Mouse (Mus musculus) forebrain, embryonic 13.5 days (tissue): ENCODE data around the gene March11. TPM values are rescaled to one million over a fixed set of nuclear protein-coding genes. Genes with fewer than 3 reads are reported as not detected.

Source experiments
- ATAC-seq: fragments of 200-750 bp; cut with Nextera tagmentation; 2 replicates; pipeline ENCODE4 v1.8.0; 2017
- H3K27ac ChIP-seq: fragments of 300-500 bp; sonication (generic); 2 replicates; pipeline ENCODE4 v1.5.1; 2015; ENCODE audit warnings: inconsistent platforms, mild to moderate bottlenecking, moderate library complexity
- H3K27me3 ChIP-seq: fragments of 300-500 bp; sonication (generic); 2 replicates; pipeline ENCODE4 v1.6.1; 2015; ENCODE audit warnings: mild to moderate bottlenecking, inconsistent platforms
- H3K36me3 ChIP-seq: fragments of 300-500 bp; sonication (generic); 2 replicates; pipeline ENCODE4 v1.6.1; 2015; ENCODE audit warnings: mild to moderate bottlenecking, inconsistent platforms; ENCODE audit not compliant: poor library complexity, severe bottlenecking
- H3K4me1 ChIP-seq: fragments of 300-500 bp; sonication (generic); 2 replicates; pipeline ENCODE4 v1.6.1; 2015; ENCODE audit warnings: inconsistent platforms
- H3K4me2 ChIP-seq: fragments of 300-500 bp; sonication (generic); 2 replicates; pipeline ENCODE4 v1.6.1; 2015; ENCODE audit warnings: inconsistent platforms, mild to moderate bottlenecking, moderate library complexity
- H3K4me3 ChIP-seq: fragments of 300-500 bp; sonication (generic); 2 replicates; pipeline ENCODE4 v1.5.1; 2015; ENCODE audit warnings: mild to moderate bottlenecking, inconsistent platforms
- H3K9ac ChIP-seq: fragments of 300-500 bp; sonication (generic); 2 replicates; pipeline ENCODE4 v1.6.1; 2015; ENCODE audit warnings: mild to moderate bottlenecking, inconsistent platforms
- H3K9me3 ChIP-seq: fragments of 300-500 bp; sonication (generic); replicated peaks from 2 replicates; pipeline ENCODE4 v1.6.1; 2016; ENCODE audit warnings: inconsistent platforms
- WGBS: fragments of 180-500 bp; shearing (Covaris S2); methylation state at CpG from one replicate; pipeline ENCODE4 v1.1.7; 2015; 5-methylcytosine and 5-hydroxymethylcytosine counted together
- polyA plus RNA-seq: library from polyadenylated mRNA; unstranded; fragments of >200 nt; fragmentation: Nextera tagmentation; extraction: Ambion mirVana; gene quantifications from 2 replicates; pipeline ENCODE4 v1.2.1, GENCODE M21; 2015

Gene March11
- polyA plus RNA-seq, 1 experiment from 2014 or later = 2.3 TPM

DNA sequence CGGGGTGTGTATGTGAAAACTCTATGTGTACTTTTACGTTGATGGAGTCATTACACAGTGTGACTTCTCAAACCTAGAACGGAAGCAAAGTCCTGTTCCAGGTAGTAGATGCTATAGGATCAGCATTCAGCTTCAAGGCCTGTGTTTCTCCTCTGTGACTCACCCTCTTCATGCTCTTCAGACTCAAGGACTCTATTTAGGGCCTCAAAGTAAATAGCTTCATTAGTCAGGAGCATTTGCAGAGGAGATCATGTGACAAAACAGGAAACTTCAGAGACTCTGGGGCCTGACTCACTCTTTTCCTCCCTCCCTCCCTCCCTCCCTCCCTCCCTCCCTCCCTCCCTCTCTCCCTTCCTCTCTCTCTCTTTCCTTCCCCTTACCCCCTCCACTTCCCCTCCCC, 66.1 kb downstream of the March11 start:
- Histone ChIP-seq H3K9me3 (no peaks in the 10 kb centered on the region), H3K27ac (no peak overlapping the region), H3K4me2 (no peak overlapping the region), H3K9ac (no peak overlapping the region), H3K27me3 (no peaks in the 10 kb centered on the region), H3K4me3 (no peak overlapping the region), H3K36me3 (no peaks in the 10 kb centered on the region), H3K4me1 (no peaks in the 10 kb centered on the region)
- ATAC-seq = no peak
- WGBS = 93% methylated on average over 3 of the region's 3 CpGs

DNA sequence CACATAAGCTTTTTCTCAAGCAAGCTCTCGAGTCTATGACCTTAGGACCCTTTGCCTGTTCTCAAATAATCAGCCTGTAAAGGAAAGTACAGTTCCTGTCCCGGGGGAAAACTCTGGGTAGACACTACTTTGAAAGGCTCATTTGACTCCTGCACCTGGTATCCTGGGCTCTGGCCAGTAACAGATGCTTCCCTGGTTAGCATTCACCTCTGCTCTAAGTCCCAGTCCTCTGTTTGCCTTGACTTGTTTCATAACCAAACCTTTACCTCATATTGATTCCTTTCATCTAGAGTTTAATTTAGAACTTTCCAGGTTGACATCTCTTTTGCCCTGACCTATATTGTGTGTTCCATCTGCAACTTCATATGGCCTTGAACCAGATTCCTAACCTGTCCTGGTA, 68.5 kb downstream of the March11 start:
- no peak overlapping the region for H3K4me3 ChIP-seq
- no peak for ATAC-seq
- H3K9ac ChIP-seq = no peak overlapping the region
- 69% methylated on average over 2 of the region's 2 CpGs for WGBS
- no peaks in the 10 kb centered on the region for H3K27me3 ChIP-seq
- no peaks in the 10 kb centered on the region for H3K4me1 ChIP-seq
- H3K9me3 ChIP-seq = no peaks in the 10 kb centered on the region
- H3K4me2 ChIP-seq = no peak overlapping the region
- no peaks in the 10 kb centered on the region for H3K36me3 ChIP-seq
- H3K27ac ChIP-seq = no peak overlapping the region

DNA sequence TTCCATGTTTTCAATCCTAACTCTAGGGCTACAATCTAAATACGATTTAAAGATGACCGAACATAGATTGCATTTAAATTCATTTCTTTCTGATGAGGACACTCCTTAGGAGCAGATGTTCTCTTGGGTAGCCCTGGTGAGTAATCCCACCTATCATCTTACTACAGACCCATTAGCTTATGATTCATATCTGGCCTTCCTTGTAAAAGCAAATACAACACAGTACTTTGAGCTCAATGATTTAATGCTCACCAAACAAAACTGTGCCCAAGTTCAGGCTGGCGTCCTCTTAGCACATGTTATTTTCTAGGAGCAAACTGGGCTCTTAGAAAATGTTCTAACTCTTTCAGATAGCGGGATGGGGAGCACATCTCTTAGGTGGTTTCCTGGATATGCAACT, 70.0 kb downstream of the March11 start:
- Histone ChIP-seq H3K4me3 (no peak overlapping the region), H3K27me3 (no peaks in the 10 kb centered on the region), H3K4me1 (no peaks in the 10 kb centered on the region), H3K9me3 (no peaks in the 10 kb centered on the region), H3K9ac (no peak overlapping the region), H3K4me2 (no peak overlapping the region), H3K36me3 (no peaks in the 10 kb centered on the region), H3K27ac (no peak overlapping the region)
- 90% methylated on average over 4 of the region's 4 CpGs for WGBS
- no peak for ATAC-seq

DNA sequence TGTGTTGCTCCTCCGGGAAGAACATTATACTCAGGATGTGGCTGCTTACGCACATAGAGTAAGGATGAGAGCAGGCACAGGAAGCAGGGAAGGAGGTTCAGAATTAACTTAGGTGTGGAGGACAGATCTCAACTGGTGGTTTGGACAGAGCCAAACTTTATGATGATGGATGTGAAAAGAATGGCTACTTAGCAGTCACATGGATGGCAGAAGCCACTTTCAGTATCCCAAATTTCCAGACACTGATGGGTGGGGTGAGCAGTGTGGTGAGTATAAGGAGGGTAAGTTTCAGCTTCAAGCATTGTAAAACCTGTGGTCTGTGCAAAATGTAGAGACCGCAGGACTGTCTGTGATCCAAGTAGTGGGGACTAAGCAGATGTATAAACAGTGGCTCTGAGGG, 71.0 kb downstream of the March11 start:
- ATAC-seq = no peak
- no peak overlapping the region for H3K27ac ChIP-seq
- 90% methylated on average over 3 of the region's 3 CpGs for WGBS
- no peak overlapping the region for H3K9ac ChIP-seq
- H3K4me1 ChIP-seq = no peaks in the 10 kb centered on the region
- H3K4me2 ChIP-seq = no peak overlapping the region
- no peak overlapping the region for H3K4me3 ChIP-seq
- H3K9me3 ChIP-seq = no peaks in the 10 kb centered on the region
- H3K36me3 ChIP-seq = no peaks in the 10 kb centered on the region
- H3K27me3 ChIP-seq = no peaks in the 10 kb centered on the region

DNA sequence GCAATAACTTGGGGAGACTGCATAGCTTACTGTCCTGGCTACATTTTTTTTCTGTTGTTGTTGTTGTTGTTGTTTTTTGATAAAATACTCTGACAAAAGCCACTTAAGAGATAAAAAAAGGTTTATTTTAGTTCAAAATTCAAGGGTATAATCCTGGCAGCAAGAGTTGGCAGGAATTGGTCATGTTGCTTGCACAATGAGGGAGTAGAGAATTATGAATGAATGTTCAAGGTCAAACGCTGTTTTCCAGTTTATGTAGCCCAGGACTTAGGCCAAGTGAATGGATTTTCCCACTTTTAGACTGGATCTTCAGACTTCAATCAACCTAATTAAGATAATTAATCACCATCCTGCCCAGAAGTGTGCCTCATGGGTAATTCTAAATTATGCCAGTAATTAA, 72.0 kb downstream of the March11 start:
- Histone ChIP-seq H3K27me3 (no peaks in the 10 kb centered on the region), H3K36me3 (no peaks in the 10 kb centered on the region), H3K9ac (no peak overlapping the region), H3K4me1 (no peaks in the 10 kb centered on the region), H3K4me3 (no peak overlapping the region), H3K4me2 (no peak overlapping the region), H3K27ac (no peak overlapping the region), H3K9me3 (no peaks in the 10 kb centered on the region)
- WGBS = 69% methylated on average over 1 of the region's 1 CpGs
- ATAC-seq = no peak

DNA sequence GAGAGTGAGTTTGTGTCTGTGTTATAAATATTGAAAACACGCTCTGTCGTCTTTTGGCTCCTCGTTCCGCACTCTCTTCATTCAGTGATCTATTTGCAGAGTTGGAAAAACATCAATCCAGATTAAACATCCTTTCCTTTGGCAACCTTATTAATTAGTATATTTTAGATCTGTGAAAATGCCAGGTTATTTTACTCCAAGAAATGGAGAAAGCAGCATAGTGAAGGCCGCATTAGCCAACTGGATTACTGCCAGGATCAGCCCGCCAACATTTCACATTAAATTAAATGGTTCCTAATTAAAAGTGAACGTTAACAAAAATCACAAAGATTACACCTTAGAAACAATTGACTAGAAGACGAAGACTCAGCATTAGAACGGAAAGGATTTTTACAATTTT, 81.2 kb downstream of the March11 start:
- no peak overlapping the region for H3K9ac ChIP-seq
- H3K4me1 ChIP-seq = 0 out of 2 replicates have a peak, but pooled peaks cover 3% of the 10 kb centered on the region
- H3K4me3 ChIP-seq = no peak overlapping the region
- WGBS = 62% methylated on average over 9 of the region's 9 CpGs
- no peaks in the 10 kb centered on the region for H3K27me3 ChIP-seq
- H3K4me2 ChIP-seq = no peak overlapping the region
- no peak overlapping the region for H3K27ac ChIP-seq
- ATAC-seq = peak; percentile 71
- H3K36me3 ChIP-seq = no peaks in the 10 kb centered on the region
- no peaks in the 10 kb centered on the region for H3K9me3 ChIP-seq

DNA sequence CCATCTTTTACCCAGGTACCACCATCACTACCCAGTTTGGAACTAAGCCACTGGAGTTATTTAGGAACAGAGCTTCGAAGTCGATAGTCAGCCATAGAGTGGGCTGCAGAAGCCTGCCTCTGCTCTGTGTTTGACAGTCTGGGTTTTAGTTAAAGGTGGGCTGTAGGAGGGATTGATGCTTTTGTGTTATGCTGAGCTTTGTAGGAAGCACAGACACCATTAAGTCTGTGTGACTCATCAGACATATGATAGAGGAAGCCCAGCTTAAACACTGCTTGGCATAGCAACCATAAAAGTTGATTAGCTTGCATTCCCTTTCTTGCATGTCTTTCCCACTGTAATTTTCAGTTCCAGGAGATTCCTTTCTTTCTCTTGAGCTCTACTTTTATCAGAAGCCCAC, 87.7 kb downstream of the March11 start:
- H3K4me1 ChIP-seq = no peaks in the 10 kb centered on the region
- no peaks in the 10 kb centered on the region for H3K9me3 ChIP-seq
- H3K4me3 ChIP-seq = no peak overlapping the region
- no peak for ATAC-seq
- H3K27me3 ChIP-seq = no peaks in the 10 kb centered on the region
- H3K4me2 ChIP-seq = no peak overlapping the region
- no peak overlapping the region for H3K27ac ChIP-seq
- WGBS = 93% methylated on average over 2 of the region's 2 CpGs
- H3K36me3 ChIP-seq = no peaks in the 10 kb centered on the region
- H3K9ac ChIP-seq = no peak overlapping the region

DNA sequence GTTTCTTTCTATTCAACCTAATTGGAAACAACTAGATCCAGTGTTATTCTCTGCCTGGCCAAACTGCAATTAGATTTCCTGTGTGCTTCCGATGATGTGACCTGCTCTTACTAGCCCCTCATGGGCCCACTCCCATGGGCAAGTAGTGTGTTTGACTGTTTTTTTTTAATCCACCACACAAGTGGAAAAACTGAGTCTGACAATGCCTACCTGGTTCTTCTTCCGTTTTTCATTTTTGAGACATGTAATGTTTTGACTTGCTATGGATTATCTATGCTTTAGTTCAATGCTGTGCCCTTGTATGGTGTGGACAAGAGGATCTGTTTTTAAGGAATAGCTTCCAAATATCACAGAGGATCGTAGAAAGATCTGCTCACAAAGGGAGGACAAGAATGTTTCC, 116.4 kb downstream of the March11 start:
- H3K36me3 ChIP-seq = no peaks in the 10 kb centered on the region
- no peaks in the 10 kb centered on the region for H3K27me3 ChIP-seq
- WGBS = 84% methylated on average over 3 of the region's 3 CpGs
- no peak overlapping the region for H3K9ac ChIP-seq
- no peaks in the 10 kb centered on the region for H3K4me1 ChIP-seq
- H3K4me2 ChIP-seq = no peak overlapping the region
- no peaks in the 10 kb centered on the region for H3K9me3 ChIP-seq
- no peak overlapping the region for H3K27ac ChIP-seq
- H3K4me3 ChIP-seq = no peak overlapping the region
- ATAC-seq = no peak

DNA sequence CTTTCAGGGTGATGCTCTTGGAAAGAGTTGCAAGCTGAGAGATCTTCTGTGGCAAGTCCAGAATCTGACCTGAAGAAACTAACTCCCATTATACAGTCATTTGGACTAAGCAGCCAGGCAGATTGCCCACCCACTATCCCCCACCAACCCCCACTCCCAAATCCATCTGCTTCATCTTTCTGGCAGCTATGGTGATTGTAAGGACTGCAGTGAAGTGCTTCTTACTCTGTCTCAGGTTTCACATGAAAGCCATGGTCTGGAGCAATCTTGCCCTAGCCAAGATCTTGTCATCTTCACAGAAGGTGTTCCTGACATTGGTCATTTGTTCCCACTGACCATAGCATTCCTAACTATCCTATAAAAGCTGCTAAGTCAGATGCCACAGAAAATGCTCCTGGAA, 117.4 kb downstream of the March11 start:
- Histone ChIP-seq H3K9me3 (no peaks in the 10 kb centered on the region), H3K4me1 (no peaks in the 10 kb centered on the region), H3K27me3 (no peaks in the 10 kb centered on the region), H3K9ac (no peak overlapping the region), H3K4me2 (no peak overlapping the region), H3K4me3 (no peak overlapping the region), H3K27ac (no peak overlapping the region), H3K36me3 (no peaks in the 10 kb centered on the region)
- ATAC-seq = no peak

DNA sequence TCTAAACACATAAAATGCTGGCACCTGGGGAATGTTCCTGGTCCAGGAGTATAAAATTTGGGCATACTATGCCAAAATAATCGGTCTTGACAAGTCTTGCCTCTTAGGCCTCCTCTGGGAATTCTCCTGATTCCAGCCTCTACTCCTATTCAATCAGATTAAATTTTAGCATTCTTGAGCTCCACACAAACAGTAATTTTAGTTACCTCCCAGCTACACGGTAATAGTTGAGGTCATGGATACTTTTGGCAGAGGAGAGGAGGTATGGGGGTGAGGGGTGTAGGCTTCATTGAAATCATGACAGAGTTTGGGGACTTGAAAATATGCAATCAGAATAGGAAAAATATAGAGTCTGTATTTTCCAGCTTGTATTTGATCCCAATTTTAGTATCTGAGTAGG, 121.7 kb downstream of the March11 start:
- H3K9ac ChIP-seq = no peak overlapping the region
- no peak overlapping the region for H3K4me2 ChIP-seq
- H3K9me3 ChIP-seq = no peaks in the 10 kb centered on the region
- H3K4me1 ChIP-seq = no peaks in the 10 kb centered on the region
- no peak overlapping the region for H3K27ac ChIP-seq
- no peaks in the 10 kb centered on the region for H3K36me3 ChIP-seq
- H3K27me3 ChIP-seq = no peaks in the 10 kb centered on the region
- no peak for ATAC-seq
- no peak overlapping the region for H3K4me3 ChIP-seq
- WGBS = 91% methylated on average over 2 of the region's 2 CpGs

DNA sequence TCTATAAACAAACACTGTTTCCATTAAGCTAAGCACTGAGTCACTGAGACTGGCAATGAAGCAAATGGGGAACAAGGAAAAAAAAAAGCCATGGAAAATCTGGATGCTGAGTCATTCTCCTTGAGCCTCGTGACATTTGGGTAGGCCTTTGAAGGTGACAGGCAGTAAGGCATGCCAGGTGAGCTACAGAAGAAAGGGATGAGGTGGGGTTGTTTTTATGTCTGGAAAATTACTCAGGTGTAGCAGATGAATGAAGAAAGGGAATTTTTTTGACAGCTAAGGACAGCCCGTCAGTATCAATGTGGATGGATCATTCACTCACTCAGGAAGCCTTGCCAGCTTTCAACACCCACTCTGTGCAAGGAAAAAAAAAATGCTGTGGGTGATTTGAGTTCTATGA, 123.8 kb downstream of the March11 start:
- 77% methylated on average over 2 of the region's 2 CpGs for WGBS
- no peak overlapping the region for H3K4me2 ChIP-seq

DNA sequence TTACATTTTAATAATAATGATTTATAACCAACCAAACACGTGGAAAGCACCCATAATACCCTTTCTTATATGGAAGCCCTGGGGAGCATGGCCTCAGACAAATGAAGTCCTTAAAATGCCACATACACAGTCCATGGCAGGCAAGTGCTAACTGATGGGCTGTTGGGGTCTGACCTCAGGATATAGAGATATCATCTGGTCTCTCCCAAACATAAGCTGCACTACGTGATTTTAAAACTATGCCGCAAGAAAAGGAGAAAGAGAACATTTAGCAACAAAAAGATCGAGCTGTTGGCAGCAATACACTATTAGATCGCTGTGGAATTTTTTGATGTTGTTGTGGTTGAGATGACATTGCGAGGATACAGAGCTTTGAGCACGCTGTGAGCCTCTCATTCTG, 126.9 kb downstream of the March11 start:
- Histone ChIP-seq H3K9me3 (no peaks in the 10 kb centered on the region), H3K4me1 (no peaks in the 10 kb centered on the region), H3K27me3 (no peaks in the 10 kb centered on the region), H3K36me3 (no peaks in the 10 kb centered on the region), H3K9ac (no peak overlapping the region), H3K4me3 (no peak overlapping the region), H3K4me2 (no peak overlapping the region), H3K27ac (no peak overlapping the region)
- no peak for ATAC-seq
- WGBS = 91% methylated on average over 7 of the region's 7 CpGs

More for the DNA sequence above, 123.8 kb downstream of the March11 start:
- H3K36me3 ChIP-seq = no peaks in the 10 kb centered on the region
- no peaks in the 10 kb centered on the region for H3K9me3 ChIP-seq
- H3K4me1 ChIP-seq = no peaks in the 10 kb centered on the region
- H3K27me3 ChIP-seq = no peaks in the 10 kb centered on the region
- H3K4me3 ChIP-seq = no peak overlapping the region
- H3K9ac ChIP-seq = no peak overlapping the region
- no peak overlapping the region for H3K27ac ChIP-seq
- no peak for ATAC-seq

DNA sequence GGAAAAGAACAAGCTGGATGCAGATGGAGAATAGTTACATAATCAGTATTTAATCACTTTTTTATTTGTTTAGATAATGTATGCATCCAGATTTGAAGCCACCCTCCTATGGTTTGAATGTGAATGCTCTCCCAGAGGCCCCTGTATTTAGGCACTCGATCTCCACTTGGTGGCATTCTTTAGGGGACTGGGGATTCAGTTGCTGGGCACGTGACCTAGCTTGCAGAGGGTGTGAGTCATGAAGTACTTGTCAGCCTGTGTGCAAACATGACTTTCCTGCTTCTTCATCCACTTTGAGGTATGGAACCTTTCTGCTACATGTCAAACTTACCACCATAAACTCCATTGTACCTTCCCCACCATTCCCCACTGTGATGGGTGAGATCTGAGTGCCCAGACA, 128.3 kb downstream of the March11 start:
- Histone ChIP-seq H3K36me3 (no peaks in the 10 kb centered on the region), H3K9me3 (no peaks in the 10 kb centered on the region), H3K9ac (no peak overlapping the region), H3K27me3 (no peaks in the 10 kb centered on the region), H3K4me3 (no peak overlapping the region), H3K4me1 (no peaks in the 10 kb centered on the region), H3K27ac (no peak overlapping the region), H3K4me2 (no peak overlapping the region)
- ATAC-seq = no peak
- 53% methylated on average over 2 of the region's 2 CpGs for WGBS
